8 mouse cellular contexts compared by ENCODE assay signal in genomic region chr9:41182550-41182949, GRCm38 (mm10). TPM values are rescaled to one million over a fixed set of nuclear protein-coding genes. Genes with fewer than 3 reads are reported as not detected.
DNase-seq lines count a peak whose midpoint lies in the region; ATAC-seq lines count a peak whose summit lies in the region.

No protein-coding gene starts in this region.

- DNase-seq in gastrocnemius, postnatal 14 days: peak; percentile 23
- no peak for DNase-seq in gastrocnemius, postnatal 36 days
- peak; percentile 74 to 78 for DNase-seq in cerebellum, postnatal 14 days
- DNase-seq in hindlimb bud, embryonic 11.5 days (ENCODE audit: extremely low spot score, low read depth, low spot score): peak; percentile 24
- DNase-seq in left cerebral cortex, postnatal 14 days (ENCODE audit: low spot score in 2 of 2): peak; percentile 72 to 82
- peak; percentile 34 for DNase-seq in yolk sac, embryonic 10.5 days (ENCODE audit: low spot score)

- peak; percentile 78 for ATAC-seq in CD4-positive, CD25-positive, alpha-beta regulatory T cell, adult 4 months
- ATAC-seq in neutrophil, adult 5-6 weeks (ENCODE audit: extremely low read depth, insufficient number of reproducible peaks, low FRiP score, poor library complexity, severe bottlenecking): peak; percentile 80

- intact Hi-C loops in gastrocnemius, postnatal 14 days (cut with DNase I; ENCODE audit: low total_unique reads): loop anchor here (5.0 kb wide), 1 partner anchor 120 kb away; no protein-coding TSS in a partner anchor
- intact Hi-C loops in gastrocnemius, postnatal 36 days (cut with DNase I): no loop called here
- intact Hi-C loops in left cerebral cortex, postnatal 14 days (cut with DNase I): loop anchor here (2.0 kb wide), 1 partner anchor 138 kb away; no protein-coding TSS in a partner anchor

RNA-seq across cellular contexts. Expression of gene Ubash3b, which starts 21.1 kb away (rescaled TPM):
- 1 to 10 TPM; 1.0 to 1.2 TPM for total RNA-seq in gastrocnemius, postnatal 14 days (2021)
- total RNA-seq in gastrocnemius, postnatal 36 days (2021): under 1 TPM; 0.31 to 0.81 TPM
- polyA plus RNA-seq in CD4-positive, CD25-positive, alpha-beta regulatory T cell, adult 4 months (2017; shearing (Covaris generic)): 10 to 100 TPM; 25.1 to 27.5 TPM
- total RNA-seq in left cerebral cortex, postnatal 14 days (2021): 10 to 100 TPM; 26.6 to 28.1 TPM
- 7.1 and 9.1 TPM in 2 replicates for total RNA-seq in neutrophil, adult 5-6 weeks (2017)

Comparison
In these comparisons a context has a peak if more than half of its experiments do, and no peak if none do; other contexts are left out.
1. DNase-seq: peak in gastrocnemius, postnatal 14 days (single experiment), cerebellum, postnatal 14 days (2 of 2), hindlimb bud, embryonic 11.5 days (single experiment), left cerebral cortex, postnatal 14 days (2 of 2) and yolk sac, embryonic 10.5 days (single experiment); none in gastrocnemius, postnatal 36 days (0 of 2).